Mouse (Mus musculus): ENCODE measurements around the gene Pla2g4c. TPM values are rescaled to one million over a fixed set of nuclear protein-coding genes. Genes with fewer than 3 reads are reported as not detected.

The Pla2g4c gene
- polyA plus RNA-seq, 1 experiment, result 0.12 TPM

DNA sequence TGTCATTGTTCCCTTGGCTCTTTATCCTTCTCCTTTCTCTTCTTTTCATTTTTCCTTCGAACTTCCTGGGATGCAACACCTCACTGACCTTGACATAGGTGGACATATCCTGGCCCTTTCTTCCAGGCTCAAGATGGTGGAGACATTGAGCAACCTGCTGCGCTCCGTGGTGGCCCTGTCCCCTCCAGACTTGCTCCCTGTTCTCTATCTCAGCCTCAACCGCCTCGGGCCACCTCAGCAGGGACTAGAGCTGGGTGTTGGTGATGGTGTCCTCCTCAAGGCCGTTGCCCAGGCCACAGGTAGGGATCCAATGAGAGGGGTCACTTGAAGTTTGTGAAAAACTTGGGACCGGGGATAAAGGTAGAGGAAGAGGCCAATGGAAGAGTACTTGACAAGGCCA is 29.2 kb upstream of the Pla2g4c start:
- no peak for DNase-seq
- TF ChIP-seq POLR2A (IDR thresholded peaks at IDR 0.05; ENCODE audit: borderline replicate concordance, extremely low read depth, low read depth, low read length) (no peak), CTCF (IDR thresholded peaks at IDR 0.05; ENCODE audit: insufficient read depth, low read length) (no peak)
- WGBS, result 94% methylated on average over 7 of the region's 7 CpGs
- H3K4me1 ChIP-seq (ENCODE audit: control insufficient read depth, insufficient read depth, low read length), result no peaks in the 10 kb centered on the region
- no peak overlapping the region for H3K4me3 ChIP-seq (replicated peaks; ENCODE audit: extremely low read depth, low read depth, low read length)

- no peak overlapping the region for H3K4me3 ChIP-seq (replicated peaks; ENCODE audit: extremely low read depth, low read depth, low read length)
- TF ChIP-seq CTCF (IDR thresholded peaks at IDR 0.05; ENCODE audit: insufficient read depth, low read length), result no peak
- no peak for TF ChIP-seq POLR2A (IDR thresholded peaks at IDR 0.05; ENCODE audit: borderline replicate concordance, extremely low read depth, low read depth, low read length)
- 95% methylated on average over 1 of the region's 1 CpGs for WGBS
Measured at GRCm38 (mm10) chr7:13297636-13298035, 26.8 kb upstream of the Pla2g4c start.

GRCm38 (mm10) chr7:13298821-13299220 is 25.6 kb upstream of the Pla2g4c start:
- DNase-seq, result no peak
- Histone ChIP-seq H3K4me1 (ENCODE audit: control insufficient read depth, insufficient read depth, low read length) (no peaks in the 10 kb centered on the region; the same call in 1 of the 2 replicates), H3K4me3 (replicated peaks; ENCODE audit: extremely low read depth, low read depth, low read length) (no peak overlapping the region)
- TF ChIP-seq POLR2A (IDR thresholded peaks at IDR 0.05; ENCODE audit: borderline replicate concordance, extremely low read depth, low read depth, low read length), result no peak
- no peak for TF ChIP-seq CTCF (IDR thresholded peaks at IDR 0.05; ENCODE audit: insufficient read depth, low read length)
- 88% methylated on average over 5 of the region's 5 CpGs for WGBS

More at GRCm38 (mm10) chr7:13297636-13298035, 26.8 kb upstream of the Pla2g4c start:
- no peak for DNase-seq
- no peaks in the 10 kb centered on the region; the same call in 1 of the 2 replicates for H3K4me1 ChIP-seq (ENCODE audit: control insufficient read depth, insufficient read depth, low read length)

DNA sequence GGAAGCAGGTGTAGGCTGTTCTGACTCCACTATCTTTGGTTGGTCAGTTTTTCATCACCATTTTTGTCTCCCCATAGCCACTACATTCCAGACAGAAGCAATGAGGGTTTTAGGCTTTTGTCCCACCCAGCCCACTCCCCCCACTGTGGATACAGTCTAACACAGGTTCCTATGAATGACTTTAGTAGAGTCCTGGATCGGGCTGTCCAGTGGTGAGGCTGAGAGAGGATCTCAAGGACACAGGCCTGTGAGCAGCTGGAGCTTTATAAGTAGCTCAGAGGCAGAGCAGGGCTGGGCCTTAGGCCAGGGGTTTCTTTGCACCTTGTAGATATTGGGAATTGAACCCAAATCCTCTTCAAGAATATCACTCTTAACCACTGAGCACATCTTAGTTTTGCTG is 22.8 kb upstream of the Pla2g4c start:
- DNase-seq, result no peak
- no peak for TF ChIP-seq POLR2A (IDR thresholded peaks at IDR 0.05; ENCODE audit: borderline replicate concordance, extremely low read depth, low read depth, low read length)
- no peak for TF ChIP-seq CTCF (IDR thresholded peaks at IDR 0.05; ENCODE audit: insufficient read depth, low read length)
- no peak overlapping the region for H3K4me3 ChIP-seq (replicated peaks; ENCODE audit: extremely low read depth, low read depth, low read length)
- no peaks in the 10 kb centered on the region; the same call in 1 of the 2 replicates for H3K4me1 ChIP-seq (ENCODE audit: control insufficient read depth, insufficient read depth, low read length)
- 91% methylated on average over 1 of the region's 1 CpGs for WGBS

DNA sequence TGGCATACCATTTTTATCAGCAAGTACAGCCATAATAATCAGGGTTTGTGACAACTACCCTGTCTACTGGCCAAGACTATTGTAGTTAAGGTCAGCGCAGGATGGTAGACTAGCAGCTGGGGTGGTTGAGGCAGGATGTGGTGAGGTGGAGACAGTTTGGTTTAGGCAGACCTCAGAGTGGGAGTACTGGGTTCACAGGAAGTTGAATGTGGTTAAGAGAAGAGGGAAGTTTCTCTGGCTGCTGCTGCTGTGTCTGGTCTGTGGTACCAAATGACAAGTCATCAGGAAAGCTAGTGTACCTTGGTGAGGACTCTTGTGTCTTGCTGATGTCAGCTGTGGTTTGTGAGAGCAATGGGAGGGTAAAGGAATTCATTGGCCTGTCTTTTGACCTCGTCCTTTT is 21.7 kb upstream of the Pla2g4c start:
- TF ChIP-seq POLR2A (IDR thresholded peaks at IDR 0.05; ENCODE audit: borderline replicate concordance, extremely low read depth, low read depth, low read length) (no peak), CTCF (IDR thresholded peaks at IDR 0.05; ENCODE audit: insufficient read depth, low read length) (no peak)
- Histone ChIP-seq H3K4me1 (ENCODE audit: control insufficient read depth, insufficient read depth, low read length) (no peaks in the 10 kb centered on the region; the same call in 1 of the 2 replicates), H3K4me3 (replicated peaks; ENCODE audit: extremely low read depth, low read depth, low read length) (no peak overlapping the region)
- DNase-seq, result no peak
- 62% methylated on average over 2 of the region's 2 CpGs for WGBS

GRCm38 (mm10) chr7:13303372-13303771 is 21.1 kb upstream of the Pla2g4c start:
- Histone ChIP-seq H3K4me1 (ENCODE audit: control insufficient read depth, insufficient read depth, low read length) (no peaks in the 10 kb centered on the region; the same call in 1 of the 2 replicates), H3K4me3 (replicated peaks; ENCODE audit: extremely low read depth, low read depth, low read length) (no peak overlapping the region)
- no peak for DNase-seq
- no peak for TF ChIP-seq POLR2A (IDR thresholded peaks at IDR 0.05; ENCODE audit: borderline replicate concordance, extremely low read depth, low read depth, low read length)
- no peak for TF ChIP-seq CTCF (IDR thresholded peaks at IDR 0.05; ENCODE audit: insufficient read depth, low read length)

DNA sequence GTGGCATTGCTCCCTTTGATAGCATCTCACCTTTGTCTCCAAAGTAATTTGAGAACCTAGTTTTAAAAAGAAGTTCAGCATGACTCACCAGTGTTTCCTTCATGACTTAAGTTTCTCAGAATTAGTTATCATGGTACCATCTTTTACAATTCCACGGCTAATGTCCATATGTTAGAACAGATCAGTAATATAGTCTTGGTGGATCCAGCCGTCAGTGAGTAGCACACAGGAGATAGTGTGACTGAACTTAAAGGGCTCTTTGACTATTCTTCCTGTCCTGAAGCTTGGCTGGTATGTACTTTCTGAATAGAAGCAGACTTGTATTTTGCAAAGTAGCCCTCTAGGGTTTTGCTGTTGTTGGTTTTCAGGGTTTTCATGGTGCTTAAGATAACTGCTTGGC is 15.0 kb upstream of the Pla2g4c start:
- 88% methylated on average over 2 of the region's 2 CpGs for WGBS
- no peak for DNase-seq
- H3K4me1 ChIP-seq (ENCODE audit: control insufficient read depth, insufficient read depth, low read length), result no peaks in the 10 kb centered on the region
- H3K4me3 ChIP-seq (replicated peaks; ENCODE audit: extremely low read depth, low read depth, low read length), result no peak overlapping the region
- TF ChIP-seq CTCF (IDR thresholded peaks at IDR 0.05; ENCODE audit: insufficient read depth, low read length) (no peak), POLR2A (IDR thresholded peaks at IDR 0.05; ENCODE audit: borderline replicate concordance, extremely low read depth, low read depth, low read length) (no peak)

- H3K4me1 ChIP-seq (ENCODE audit: control insufficient read depth, insufficient read depth, low read length), result no peaks in the 10 kb centered on the region
- DNase-seq, result no peak
- no peak for TF ChIP-seq POLR2A (IDR thresholded peaks at IDR 0.05; ENCODE audit: borderline replicate concordance, extremely low read depth, low read depth, low read length)
- TF ChIP-seq CTCF (IDR thresholded peaks at IDR 0.05; ENCODE audit: insufficient read depth, low read length), result no peak
- no peak overlapping the region for H3K4me3 ChIP-seq (replicated peaks; ENCODE audit: extremely low read depth, low read depth, low read length)
- 92% methylated on average over 6 of the region's 6 CpGs for WGBS
Measured at GRCm38 (mm10) chr7:13310493-13311199, 13.8 kb upstream of the Pla2g4c start.

DNA sequence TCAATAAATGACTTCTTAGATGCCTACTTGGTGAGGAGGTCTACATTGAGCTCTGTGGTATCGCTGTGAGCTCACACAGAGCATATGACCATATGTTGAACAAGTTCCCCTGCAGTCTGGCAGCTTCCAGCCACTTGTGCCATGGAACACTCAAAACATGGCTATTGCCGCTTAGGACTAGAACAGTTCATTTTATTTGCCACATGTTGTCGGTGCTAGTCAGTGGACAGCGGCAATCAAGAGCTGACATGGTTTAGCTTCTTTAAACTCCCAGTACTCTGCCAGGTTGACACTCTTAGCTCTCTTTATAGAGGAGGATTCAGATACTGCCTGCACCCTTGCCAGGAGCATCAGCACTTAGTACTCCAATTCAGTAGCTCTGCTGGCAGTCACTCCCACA is 13.1 kb upstream of the Pla2g4c start:
- WGBS, result 98% methylated on average over 4 of the region's 4 CpGs
- no peak overlapping the region for H3K4me3 ChIP-seq (replicated peaks; ENCODE audit: extremely low read depth, low read depth, low read length)
- no peaks in the 10 kb centered on the region for H3K4me1 ChIP-seq (ENCODE audit: control insufficient read depth, insufficient read depth, low read length)
- TF ChIP-seq CTCF (IDR thresholded peaks at IDR 0.05; ENCODE audit: insufficient read depth, low read length) (no peak), POLR2A (IDR thresholded peaks at IDR 0.05; ENCODE audit: borderline replicate concordance, extremely low read depth, low read depth, low read length) (no peak)
- no peak for DNase-seq

DNA sequence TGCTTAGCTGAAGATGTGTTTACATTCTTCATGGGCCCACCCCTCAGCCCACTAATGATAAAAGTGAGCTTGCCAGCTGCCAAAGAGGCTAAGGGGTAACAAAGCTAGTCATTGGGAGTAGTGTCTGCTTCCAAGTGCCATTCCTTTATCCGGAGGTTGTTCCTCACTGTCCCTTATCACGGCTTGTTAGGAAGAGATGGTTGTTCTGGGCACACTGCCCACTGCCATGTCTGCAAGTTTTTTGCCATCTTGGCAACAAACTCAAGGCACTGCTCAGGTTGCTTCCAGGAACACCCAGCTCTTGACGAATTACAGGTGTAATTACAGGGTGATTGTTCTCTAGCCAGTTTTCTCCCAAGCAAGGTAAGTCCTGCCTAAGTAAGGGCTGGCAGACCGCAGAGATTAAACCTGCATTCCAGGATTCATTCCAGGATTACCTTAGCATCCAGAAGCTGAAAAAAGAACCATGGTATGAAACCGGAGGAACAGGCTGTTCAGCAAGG is 10.3 kb upstream of the Pla2g4c start:
- 53% methylated on average over 5 of the region's 5 CpGs for WGBS
- TF ChIP-seq POLR2A (IDR thresholded peaks at IDR 0.05; ENCODE audit: borderline replicate concordance, extremely low read depth, low read depth, low read length), result no peak
- no peak for TF ChIP-seq CTCF (IDR thresholded peaks at IDR 0.05; ENCODE audit: insufficient read depth, low read length)
- no peak for DNase-seq

More for the DNA sequence above, 10.3 kb upstream of the Pla2g4c start:
- H3K4me1 ChIP-seq (ENCODE audit: control insufficient read depth, insufficient read depth, low read length), result no peaks in the 10 kb centered on the region
- no peak overlapping the region for H3K4me3 ChIP-seq (replicated peaks; ENCODE audit: extremely low read depth, low read depth, low read length)

All from lung, adult 2 months (tissue).